Mouse (Mus musculus) lung, embryonic 15.5 days (tissue): ENCODE results near the gene Rnf212b. TPM values are rescaled to one million over a fixed set of nuclear protein-coding genes. Genes with fewer than 3 reads are reported as not detected.
A peak's percentile ranks its signal among the peaks of the same experiment; 100 is the strongest.

Experiments
- ATAC-seq: fragments of 200-750 bp; cut with Nextera tagmentation; 2 replicates; pipeline ENCODE4 v1.8.0; 2017; ENCODE audit warnings: moderate number of reproducible peaks, borderline replicate concordance; ENCODE audit not compliant: low FRiP score, low TSS enrichment; ENCODE audit errors: extremely low read depth
- H3K27ac ChIP-seq: fragments of 300-500 bp; sonication (generic); 2 replicates; pipeline ENCODE4 v1.5.1; 2015; ENCODE audit warnings: moderate library complexity, mild to moderate bottlenecking, inconsistent platforms
- H3K27me3 ChIP-seq: fragments of 300-500 bp; sonication (generic); 2 replicates; pipeline ENCODE4 v1.6.1; 2015; ENCODE audit warnings: inconsistent platforms
- H3K36me3 ChIP-seq: fragments of 300-500 bp; sonication (generic); 2 replicates; pipeline ENCODE4 v1.6.1; 2015; ENCODE audit warnings: inconsistent platforms
- H3K4me1 ChIP-seq: fragments of 300-500 bp; sonication (generic); 2 replicates; pipeline ENCODE4 v1.6.1; 2015; ENCODE audit warnings: inconsistent platforms
- H3K4me2 ChIP-seq: fragments of 300-500 bp; sonication (generic); 2 replicates; pipeline ENCODE4 v1.6.1; 2015; ENCODE audit warnings: inconsistent platforms, mild to moderate bottlenecking, moderate library complexity
- H3K4me3 ChIP-seq: fragments of 300-500 bp; sonication (generic); 2 replicates; pipeline ENCODE4 v1.5.1; 2015; ENCODE audit warnings: mild to moderate bottlenecking, inconsistent platforms
- H3K9ac ChIP-seq: fragments of 300-500 bp; sonication (generic); 2 replicates; pipeline ENCODE4 v1.6.1; 2015; ENCODE audit warnings: inconsistent platforms
- H3K9me3 ChIP-seq: fragments of 300-500 bp; sonication (generic); 2 replicates; pipeline ENCODE4 v1.6.1; 2016; ENCODE audit warnings: inconsistent platforms
- WGBS: fragments of 180-500 bp; shearing (Covaris S2); methylation state at CpG from one replicate; pipeline ENCODE4 v1.1.7; 2015; 5-methylcytosine and 5-hydroxymethylcytosine counted together
- polyA plus RNA-seq: library from polyadenylated mRNA; unstranded; fragments of >200 nt; fragmentation: Nextera tagmentation; extraction: Ambion mirVana; gene quantifications from 2 replicates; pipeline ENCODE4 v1.2.1, GENCODE M21; 2015

Gene Rnf212b
- polyA plus RNA-seq, 1 experiment from 2014 or later: not detected

- no peaks in the 10 kb centered on the region for H3K27me3 ChIP-seq
- H3K9me3 ChIP-seq: no peaks in the 10 kb centered on the region
- 34% methylated on average over 2 of the region's 2 CpGs for WGBS
- no peak overlapping the region for H3K27ac ChIP-seq
- H3K4me2 ChIP-seq: no peak overlapping the region
- no peak overlapping the region for H3K4me3 ChIP-seq
- H3K36me3 ChIP-seq: peaks cover 18% of the 10 kb centered on the region
- H3K4me1 ChIP-seq: no peaks in the 10 kb centered on the region
- no peak overlapping the region for H3K9ac ChIP-seq
- ATAC-seq: no peak
Measured at GRCm38 (mm10) chr14:54860511-54860910, 46.6 kb downstream of the Rnf212b start.

GRCm38 (mm10) chr14:54863501-54864312 lies 49.8 kb downstream of the Rnf212b start:
- peak; percentile 100 for ATAC-seq
- H3K36me3 ChIP-seq: no peaks in the 10 kb centered on the region
- peak overlapping the region; percentile 70 for H3K4me3 ChIP-seq
- H3K27ac ChIP-seq: peak overlapping the region; percentile 76
- H3K4me1 ChIP-seq: no peaks in the 10 kb centered on the region
- peak overlapping the region; percentile 84 for H3K9ac ChIP-seq
- peak overlapping the region; percentile 74 for H3K4me2 ChIP-seq
- WGBS: under 1% methylated on average over 54 of the region's 56 CpGs
- H3K27me3 ChIP-seq: no peaks in the 10 kb centered on the region
- H3K9me3 ChIP-seq: no peaks in the 10 kb centered on the region

- Histone ChIP-seq H3K4me2 (peak overlapping the region; percentile 74), H3K4me3 (peak overlapping the region; percentile 70), H3K36me3 (no peaks in the 10 kb centered on the region), H3K9me3 (no peaks in the 10 kb centered on the region), H3K27ac (peak overlapping the region; percentile 76), H3K4me1 (no peaks in the 10 kb centered on the region), H3K9ac (peak overlapping the region; percentile 84), H3K27me3 (no peaks in the 10 kb centered on the region)
- 14% methylated on average over 21 of the region's 21 CpGs for whole genome bisulfite sequencing
- ATAC-seq: no peak
Measured at GRCm38 (mm10) chr14:54864313-54865036, 50.5 kb downstream of the Rnf212b start.

GRCm38 (mm10) chr14:54865626-54866025 lies 51.7 kb downstream of the Rnf212b start:
- Histone ChIP-seq H3K36me3 (no peaks in the 10 kb centered on the region), H3K27me3 (no peaks in the 10 kb centered on the region), H3K9me3 (no peaks in the 10 kb centered on the region), H3K4me2 (no peak overlapping the region), H3K4me1 (no peaks in the 10 kb centered on the region), H3K9ac (no peak overlapping the region), H3K4me3 (no peak overlapping the region), H3K27ac (no peak overlapping the region)
- no peak for ATAC-seq
- WGBS: 68% methylated on average over 5 of the region's 5 CpGs

- Histone ChIP-seq H3K4me2 (no peak overlapping the region), H3K4me1 (no peaks in the 10 kb centered on the region), H3K9me3 (no peaks in the 10 kb centered on the region), H3K27ac (no peak overlapping the region), H3K27me3 (no peaks in the 10 kb centered on the region), H3K9ac (no peak overlapping the region), H3K4me3 (no peak overlapping the region), H3K36me3 (no peaks in the 10 kb centered on the region)
- ATAC-seq: no peak
- 39% methylated on average over 3 of the region's 3 CpGs for WGBS
Measured at GRCm38 (mm10) chr14:54866268-54866667, 52.3 kb downstream of the Rnf212b start.

- Histone ChIP-seq H3K36me3 (no peaks in the 10 kb centered on the region), H3K9ac (no peak overlapping the region), H3K4me1 (no peaks in the 10 kb centered on the region), H3K4me2 (no peak overlapping the region), H3K27me3 (no peaks in the 10 kb centered on the region), H3K4me3 (no peak overlapping the region), H3K9me3 (no peaks in the 10 kb centered on the region), H3K27ac (no peak overlapping the region)
- ATAC-seq: no peak
- whole genome bisulfite sequencing: 52% methylated on average over 5 of the region's 5 CpGs
Measured at GRCm38 (mm10) chr14:54866936-54867335, 53.0 kb downstream of the Rnf212b start.

- Histone ChIP-seq H3K9me3 (no peaks in the 10 kb centered on the region), H3K4me1 (no peaks in the 10 kb centered on the region), H3K27me3 (no peaks in the 10 kb centered on the region), H3K4me3 (no peak overlapping the region), H3K4me2 (no peak overlapping the region), H3K36me3 (no peaks in the 10 kb centered on the region), H3K27ac (no peak overlapping the region), H3K9ac (no peak overlapping the region)
- WGBS: 78% methylated on average over 4 of the region's 4 CpGs
- ATAC-seq: no peak
Measured at GRCm38 (mm10) chr14:54868026-54868425, 54.1 kb downstream of the Rnf212b start.

GRCm38 (mm10) chr14:54870861-54871260 lies 56.9 kb downstream of the Rnf212b start, which contains the start of gene Homez:
Gene Homez (minus strand): TSS chr14:54870961.
- no peak for ATAC-seq
- 89% methylated on average over 5 of the region's 5 CpGs for WGBS
- H3K9ac ChIP-seq: no peak within 1 kb of the TSS
- no peaks in the 10 kb centered on the region for H3K36me3 ChIP-seq
- peaks cover 5% of the 10 kb centered on the region for H3K4me1 ChIP-seq
- H3K9me3 ChIP-seq: no peaks in the 10 kb centered on the region
- no peak within 1 kb of the TSS for H3K4me2 ChIP-seq
- H3K27ac ChIP-seq: no peak within 1 kb of the TSS
- no peak within 1 kb of the TSS for H3K4me3 ChIP-seq
- no peaks in the 10 kb centered on the region for H3K27me3 ChIP-seq

- no peak for ATAC-seq
- Histone ChIP-seq H3K27me3 (peaks cover 7% of the 10 kb centered on the region; the same call in 1 of the 2 replicates), H3K36me3 (no peaks in the 10 kb centered on the region), H3K9me3 (no peaks in the 10 kb centered on the region), H3K27ac (no peak overlapping the region), H3K4me2 (no peak overlapping the region), H3K4me1 (peaks cover 16% of the 10 kb centered on the region), H3K4me3 (no peak overlapping the region), H3K9ac (no peak overlapping the region)
- 72% methylated on average over 3 of the region's 3 CpGs for WGBS
Measured at GRCm38 (mm10) chr14:54874165-54874564, 60.2 kb downstream of the Rnf212b start.

- ATAC-seq: no peak
- H3K36me3 ChIP-seq: no peaks in the 10 kb centered on the region
- H3K4me1 ChIP-seq: peaks cover 16% of the 10 kb centered on the region
- no peaks in the 10 kb centered on the region for H3K9me3 ChIP-seq
- peak overlapping the region; percentile 52 for H3K4me3 ChIP-seq
- peak overlapping the region; percentile 46 for H3K9ac ChIP-seq
- H3K27ac ChIP-seq: peak overlapping the region; percentile 77
- peaks cover 7% of the 10 kb centered on the region; the same call in 1 of the 2 replicates for H3K27me3 ChIP-seq
- 2% methylated on average over 36 of the region's 36 CpGs for WGBS
- peak overlapping the region; percentile 100 for H3K4me2 ChIP-seq
Measured at GRCm38 (mm10) chr14:54875844-54876538, 62.0 kb downstream of the Rnf212b start.

- Histone ChIP-seq H3K27ac (peak overlapping the region; percentile 77), H3K36me3 (no peaks in the 10 kb centered on the region), H3K4me2 (peak overlapping the region; percentile 100), H3K9me3 (no peaks in the 10 kb centered on the region), H3K4me1 (peaks cover 16% of the 10 kb centered on the region), H3K27me3 (peaks cover 7% of the 10 kb centered on the region; the same call in 1 of the 2 replicates), H3K4me3 (peak overlapping the region; percentile 52), H3K9ac (peak overlapping the region; percentile 46)
- ATAC-seq: peak; percentile 92
- under 1% methylated on average over 71 of the region's 72 CpGs for WGBS
Measured at GRCm38 (mm10) chr14:54876539-54877047, 62.7 kb downstream of the Rnf212b start.
